Mouse (Mus musculus): ENCODE results near the gene Stard3nl. TPM values are rescaled to one million over a fixed set of nuclear protein-coding genes. Genes with fewer than 3 reads are reported as not detected.
"Not testable (repeated sequence)": the region's sequence is repeated elsewhere in the genome, so short reads cannot be mapped to it uniquely, and the experiment has no call there.

Gene Stard3nl
- polyA plus RNA-seq, 1 experiment from 2014 or later: 109 TPM

DNA sequence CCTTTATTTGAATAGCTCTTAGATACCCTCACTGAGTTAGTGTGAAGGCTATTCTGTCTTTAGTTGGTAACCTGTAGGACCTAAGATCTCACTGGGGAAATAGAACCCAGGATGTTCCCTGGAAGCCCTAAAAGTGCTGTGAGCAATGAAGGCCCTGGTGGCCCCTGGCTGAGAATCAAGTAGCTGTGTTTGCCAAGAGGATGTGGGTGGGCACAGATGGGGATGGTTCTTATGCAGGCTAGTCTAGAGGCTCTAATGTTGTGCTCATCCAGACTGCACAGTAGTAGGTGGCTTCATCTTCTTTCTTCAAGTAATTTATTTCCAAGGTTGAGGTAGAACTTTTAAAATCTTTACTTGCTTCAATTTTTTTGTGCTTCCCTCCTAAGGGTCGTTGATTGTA lies 59.3 kb downstream of the Stard3nl start:
- H3K27me3 ChIP-seq (ENCODE audit: low read depth, poor library complexity, severe bottlenecking); H3K9me3 ChIP-seq (replicated peaks); DNase-seq (ENCODE audit: low spot score); H3K4me1 ChIP-seq; H3K4me3 ChIP-seq; H3K27ac ChIP-seq (replicated peaks); H3K36me3 ChIP-seq: not testable (repeated sequence)
- WGBS: 93% methylated on average over 1 of the region's 1 CpGs

Other genes with a start within 250 kb of the Stard3nl start
- gene Epdr1, start 224.1 kb upstream of the Stard3nl start, polyA plus RNA-seq (2016; fragmentation: Nextera tagmentation; extraction: Ambion mirVana): 19.8 and 23.0 TPM in 2 replicates
- gene Sfrp4, start 227.3 kb upstream of the Stard3nl start, polyA plus RNA-seq (2016; fragmentation: Nextera tagmentation; extraction: Ambion mirVana): 0.81 and 3.0 TPM in 2 replicates